Mouse (Mus musculus): ENCODE data around the gene Rhbg.
A peak's percentile ranks its signal among the peaks of the same experiment; 100 is the strongest.

The Rhbg gene

DNA sequence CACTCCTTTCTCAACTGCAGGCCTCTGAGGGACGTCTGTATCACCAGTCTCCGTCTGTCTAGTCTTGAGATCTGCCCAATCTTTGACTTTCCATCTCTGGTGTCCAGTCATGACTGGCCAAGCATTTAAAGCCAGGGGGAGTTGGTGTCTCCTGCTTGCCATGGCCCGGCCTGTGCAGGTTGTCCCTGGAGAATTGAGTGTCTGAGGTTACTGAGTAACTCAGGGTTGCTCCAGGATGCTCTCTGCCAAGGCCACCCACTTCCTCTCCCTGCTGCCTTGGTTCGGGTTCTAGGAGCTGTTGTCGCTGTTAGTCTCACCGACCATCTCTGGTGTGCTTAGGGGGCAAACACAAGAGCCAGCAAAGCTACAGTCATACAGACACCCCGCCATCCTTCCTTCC lies 1.9 kb upstream of the Rhbg start:
- DNase-seq (ENCODE audit: low spot score): no peak

DNA sequence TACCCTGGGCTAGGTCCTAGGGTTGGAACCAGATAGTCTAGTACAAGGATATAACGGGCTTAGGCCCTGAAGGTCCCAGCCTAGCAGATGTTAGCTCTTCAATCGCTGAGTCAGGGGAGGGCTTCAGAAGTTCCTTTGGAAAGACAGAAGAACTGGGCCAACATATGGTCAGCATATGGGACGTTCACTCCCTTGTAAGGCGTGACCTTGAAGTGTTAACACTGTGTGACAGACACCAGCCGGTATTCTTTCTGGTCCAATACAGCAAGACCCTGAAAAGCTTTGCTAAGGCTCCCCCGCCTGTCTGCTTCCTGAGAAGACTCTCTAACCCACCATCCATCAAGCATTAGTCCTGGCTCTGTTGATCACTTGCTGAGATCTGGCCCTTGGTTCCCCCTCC lies 1.4 kb upstream of the Rhbg start:
- DNase-seq (ENCODE audit: low spot score): no peak

DNA sequence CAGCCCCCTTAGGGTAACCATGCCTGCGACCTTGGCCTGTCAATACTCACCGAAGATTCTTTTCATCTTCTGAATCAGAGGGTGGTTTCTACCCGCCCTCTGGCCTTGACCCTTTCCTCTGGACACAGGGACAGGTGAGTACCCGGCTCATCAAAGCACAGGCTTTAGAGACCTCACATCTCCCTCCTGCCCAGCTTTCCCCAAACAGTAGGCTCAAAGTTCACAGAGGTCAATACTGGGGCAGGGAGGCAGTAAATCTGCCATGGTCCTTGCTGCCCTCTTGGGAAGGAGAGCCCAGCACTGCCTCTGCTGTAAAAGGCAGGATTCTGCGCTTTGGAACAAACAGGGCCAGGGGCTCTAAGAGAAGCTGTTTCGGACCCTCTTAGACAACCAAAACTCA lies 1.8 kb downstream of the Rhbg start:
- no peak for DNase-seq (ENCODE audit: low spot score)

DNA sequence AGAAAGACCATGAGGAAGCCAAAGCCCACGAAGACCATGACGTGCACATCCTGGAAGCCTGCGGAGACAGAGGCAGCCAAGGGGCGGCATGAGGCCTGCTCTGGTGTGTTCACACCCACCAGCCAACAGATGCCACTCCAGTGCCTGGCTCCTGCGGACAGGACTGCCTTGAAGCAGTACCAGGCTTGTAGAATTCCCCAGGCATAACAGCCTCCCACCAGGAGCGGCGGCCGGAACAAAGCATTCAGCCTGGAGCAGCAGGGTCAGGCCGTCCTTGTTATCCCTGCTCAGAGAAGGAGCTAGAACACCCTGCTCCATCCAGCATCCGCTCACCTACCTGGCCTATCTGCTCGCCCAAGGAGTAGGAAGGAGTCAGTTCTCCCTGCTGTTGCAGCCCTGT lies 6.1 kb downstream of the Rhbg start:
- DNase-seq (ENCODE audit: low spot score): no peak

DNA sequence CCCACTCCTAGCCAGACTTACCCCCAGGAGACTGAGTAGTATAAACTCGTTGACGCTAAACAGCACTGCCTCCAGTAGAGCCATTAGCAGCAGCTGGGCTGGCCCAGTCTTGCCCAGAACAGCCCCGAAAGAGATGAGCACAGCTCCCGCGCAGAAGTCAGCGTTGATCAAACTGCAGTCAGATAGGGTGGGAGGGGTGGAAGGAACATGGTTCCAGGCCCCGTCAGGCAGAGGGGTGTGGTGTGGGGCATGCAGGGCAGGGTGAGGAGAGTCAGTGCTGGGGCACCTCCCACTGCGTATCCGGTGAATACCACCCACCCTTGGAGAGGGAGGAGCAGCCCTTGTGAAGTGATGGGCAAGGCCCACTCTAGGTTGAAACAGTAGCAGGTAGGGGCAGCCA lies 6.8 kb downstream of the Rhbg start:
- no peak for DNase-seq (ENCODE audit: low spot score)

DNA sequence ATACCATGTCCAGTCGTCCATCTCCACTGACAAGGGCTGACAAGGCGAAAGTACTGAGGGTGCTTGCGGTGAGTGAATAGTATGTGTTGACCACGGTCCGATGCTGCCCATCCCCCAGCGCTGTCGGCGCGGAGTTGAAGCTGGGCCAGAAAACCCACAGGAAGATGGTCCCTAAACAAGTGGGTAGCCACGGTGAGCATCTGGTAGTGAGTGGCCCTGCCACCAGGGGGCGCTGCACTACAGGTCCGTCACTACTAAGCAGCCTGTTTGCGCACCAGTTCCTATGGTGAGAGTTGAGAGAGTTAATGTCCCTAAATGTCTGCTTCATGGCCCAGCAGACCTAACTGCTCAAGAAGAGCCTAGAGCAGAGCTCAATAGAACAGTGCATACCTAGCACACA lies 8.7 kb downstream of the Rhbg start:
- DNase-seq (ENCODE audit: low spot score): no peak

DNA sequence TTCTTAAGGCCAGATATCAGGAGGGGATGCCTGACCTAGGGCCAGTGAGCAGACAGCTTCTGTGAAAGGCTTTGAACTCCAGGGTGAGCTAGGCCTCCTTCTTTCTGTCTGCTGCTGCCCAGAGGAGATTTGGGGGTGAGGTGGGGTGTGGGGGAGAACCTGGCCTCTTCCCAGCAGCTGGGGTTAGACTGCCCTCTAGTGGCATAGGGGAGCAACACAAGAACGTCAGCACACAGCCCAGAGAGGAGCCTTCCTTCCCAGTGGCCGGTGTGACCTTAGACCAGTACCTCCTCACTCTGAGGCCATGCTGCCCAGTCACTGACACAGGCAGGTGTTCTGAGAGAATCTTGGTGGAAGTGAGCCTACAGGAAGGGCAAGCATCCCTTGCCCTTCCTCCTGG lies 10.4 kb downstream of the Rhbg start:
- no peak for DNase-seq (ENCODE audit: low spot score)

DNA sequence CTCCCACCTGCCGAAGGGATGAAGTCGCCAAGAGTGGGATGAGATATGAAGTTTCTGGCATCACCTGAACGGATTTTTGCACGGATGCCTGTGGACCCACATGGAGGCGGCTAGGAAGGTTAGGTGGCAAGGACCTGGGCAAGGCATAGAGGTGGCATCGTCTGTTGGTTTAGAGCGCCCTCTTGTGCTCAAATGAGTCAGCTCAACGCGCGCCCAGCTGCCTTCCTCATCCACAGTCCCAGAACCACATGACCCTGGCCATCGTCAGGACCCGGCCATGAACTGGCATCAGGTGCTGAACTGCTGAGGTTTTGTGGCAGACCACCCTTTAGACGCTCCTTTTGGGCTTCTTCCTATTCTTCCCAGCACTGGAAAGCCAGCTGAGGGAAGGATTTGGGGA lies 12.0 kb downstream of the Rhbg start:
- peak; percentile 76 for DNase-seq (ENCODE audit: low spot score)

DNA sequence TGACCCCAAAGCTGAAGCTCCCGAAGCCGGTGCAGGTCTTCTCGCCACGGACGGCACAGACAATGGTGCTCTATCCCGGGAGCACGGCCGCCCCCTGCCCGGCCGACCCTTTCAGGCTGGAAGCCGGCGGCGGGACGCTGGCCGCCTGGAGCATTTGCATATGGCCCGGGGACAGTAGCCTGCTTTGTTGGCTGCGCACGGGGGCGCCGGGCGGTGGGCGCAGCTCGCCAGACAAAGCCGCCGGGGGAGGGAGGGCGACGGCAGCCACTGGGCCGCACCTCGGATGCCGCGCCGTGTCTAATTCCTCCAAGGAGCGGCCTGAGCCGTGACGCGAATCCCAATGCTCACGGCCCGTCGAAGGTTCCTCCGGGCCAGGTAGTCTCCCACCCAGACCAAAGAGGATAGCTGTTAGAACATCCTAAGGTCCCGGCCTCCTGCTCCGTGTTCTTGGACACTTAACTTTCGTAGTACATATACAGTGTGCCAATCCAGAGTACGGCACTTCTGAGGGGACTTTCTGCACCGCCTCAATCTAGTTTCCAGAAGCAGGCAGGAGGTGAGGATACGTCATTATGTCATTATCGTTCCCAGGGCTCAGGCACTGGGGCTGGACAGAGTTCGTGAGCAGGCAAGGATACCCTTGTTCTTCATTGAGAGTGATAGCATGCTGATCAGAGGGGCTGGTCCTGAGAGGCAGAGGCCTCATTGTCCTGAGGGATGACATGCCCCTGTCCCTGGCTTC lies 13.3 kb downstream of the Rhbg start:
- DNase-seq (ENCODE audit: low spot score): no peak

DNA sequence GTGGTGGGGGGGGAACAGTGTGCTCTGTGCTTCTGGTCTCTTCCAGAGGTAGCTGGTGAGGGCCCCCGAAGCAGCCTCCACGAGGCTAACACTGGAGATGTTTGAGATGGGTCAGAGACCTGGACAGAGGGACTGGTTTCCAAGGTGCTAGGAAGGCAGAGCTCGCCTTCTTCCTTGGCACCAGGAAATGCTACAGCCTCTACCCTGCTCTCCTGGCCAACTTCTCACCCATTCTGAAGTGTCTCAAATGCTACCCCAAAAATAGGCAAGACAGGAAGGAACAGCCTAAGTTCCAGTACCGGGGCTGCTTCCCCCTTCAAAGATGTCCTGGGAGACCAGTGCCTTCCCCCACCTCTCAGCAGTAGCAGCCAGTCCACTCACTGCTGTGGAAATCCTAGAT lies 15.1 kb downstream of the Rhbg start:
- no peak for DNase-seq (ENCODE audit: low spot score)

DNA sequence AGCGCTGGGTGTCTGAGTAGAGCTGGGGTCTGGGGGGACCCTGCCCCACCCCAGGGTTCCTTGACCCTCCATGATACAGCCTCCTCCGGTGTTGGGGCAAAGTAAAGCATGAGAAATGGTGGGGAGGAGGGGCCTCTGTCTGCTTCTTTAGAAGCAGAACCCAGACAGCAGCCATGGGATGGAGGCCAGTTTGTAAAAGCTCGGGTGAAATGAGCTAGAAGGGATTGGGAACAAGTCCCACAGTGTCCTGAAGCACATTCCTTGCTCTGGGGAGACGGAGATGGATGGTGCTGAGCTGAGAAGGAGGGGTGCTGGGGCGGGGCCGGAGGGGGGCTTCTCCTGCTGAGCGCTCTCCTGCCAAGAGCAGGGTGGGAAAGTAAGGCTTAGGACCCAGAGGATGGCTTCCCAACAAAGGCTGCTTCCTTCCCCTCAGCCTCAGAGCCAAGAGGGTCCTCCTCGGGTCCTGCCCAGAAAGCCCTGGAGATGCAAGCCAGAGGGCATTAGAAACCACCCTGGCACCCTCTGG lies 15.6 kb downstream of the Rhbg start:
- DNase-seq (ENCODE audit: low spot score): no peak

DNA sequence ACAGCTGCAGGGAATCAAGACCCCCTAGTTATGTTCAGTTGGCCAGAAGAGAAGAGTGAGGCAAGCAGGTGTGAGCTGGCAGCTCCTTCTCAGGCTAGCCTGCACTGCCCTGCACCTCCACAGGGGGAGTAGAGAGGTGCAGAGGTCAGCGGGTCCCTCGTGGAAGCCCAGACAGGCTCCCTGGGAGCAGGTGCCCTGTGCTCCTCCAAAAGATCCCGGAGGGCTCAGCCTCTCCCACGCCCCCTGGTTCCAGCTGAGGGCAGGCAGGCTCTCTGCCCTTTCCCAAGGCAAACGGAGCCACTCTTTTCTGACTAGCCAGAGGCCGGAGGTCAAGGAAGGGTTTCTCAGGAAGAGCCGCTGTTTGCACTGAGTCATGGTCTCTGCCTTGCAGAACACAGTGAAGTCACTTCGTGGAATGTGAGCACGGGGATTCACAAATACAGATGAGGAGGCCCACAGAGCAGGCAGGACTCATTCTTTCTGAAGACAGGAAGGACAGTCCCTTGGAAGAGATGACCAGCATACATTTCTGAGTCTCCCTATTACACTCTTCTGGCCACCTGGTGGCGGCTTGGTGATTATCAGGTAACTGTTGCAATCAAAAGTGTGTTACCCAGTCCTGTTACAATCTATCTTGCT lies 16.8 kb downstream of the Rhbg start:
- no peak for DNase-seq (ENCODE audit: low spot score)

DNA sequence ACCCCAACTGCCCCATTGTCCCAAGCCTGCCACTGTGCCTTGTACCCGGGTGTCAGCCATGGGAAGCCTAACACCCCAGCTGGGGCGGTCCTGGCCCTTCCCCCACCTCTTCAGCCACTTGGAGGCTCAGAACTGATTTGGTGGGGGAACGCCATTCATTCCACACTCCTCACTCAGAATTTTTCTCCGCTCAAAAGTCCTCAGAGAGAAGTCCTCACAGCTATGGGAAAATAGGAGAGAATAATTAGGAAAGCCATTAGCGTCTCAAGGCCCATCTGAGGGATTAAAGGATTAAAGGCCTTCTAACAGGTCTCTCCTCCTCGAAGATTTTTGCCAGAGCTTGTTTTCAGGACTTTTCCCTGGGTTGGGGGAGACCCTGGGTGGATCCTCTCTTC lies 17.4 kb downstream of the Rhbg start:
- no peak for DNase-seq (ENCODE audit: low spot score)

DNA sequence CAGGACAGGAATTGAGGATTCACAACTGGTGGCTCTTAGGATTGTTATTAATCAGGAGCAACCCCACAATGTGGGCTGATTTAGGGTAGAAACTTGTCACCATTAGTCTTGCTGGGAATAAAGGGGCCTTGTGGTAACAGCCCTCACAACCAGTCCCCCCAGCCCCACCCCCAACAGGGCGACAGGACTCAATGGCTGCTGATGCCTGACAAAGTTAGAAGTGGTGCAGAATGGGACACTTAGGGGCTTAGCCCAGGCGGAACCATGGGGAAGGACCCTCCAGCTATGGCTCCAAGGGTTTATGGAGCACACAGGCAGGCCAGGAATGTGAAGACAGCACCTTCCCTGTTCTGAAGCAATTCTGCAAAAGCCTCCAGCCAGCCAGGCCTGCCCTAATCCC lies 18.9 kb downstream of the Rhbg start:
- DNase-seq (ENCODE audit: low spot score): no peak

DNA sequence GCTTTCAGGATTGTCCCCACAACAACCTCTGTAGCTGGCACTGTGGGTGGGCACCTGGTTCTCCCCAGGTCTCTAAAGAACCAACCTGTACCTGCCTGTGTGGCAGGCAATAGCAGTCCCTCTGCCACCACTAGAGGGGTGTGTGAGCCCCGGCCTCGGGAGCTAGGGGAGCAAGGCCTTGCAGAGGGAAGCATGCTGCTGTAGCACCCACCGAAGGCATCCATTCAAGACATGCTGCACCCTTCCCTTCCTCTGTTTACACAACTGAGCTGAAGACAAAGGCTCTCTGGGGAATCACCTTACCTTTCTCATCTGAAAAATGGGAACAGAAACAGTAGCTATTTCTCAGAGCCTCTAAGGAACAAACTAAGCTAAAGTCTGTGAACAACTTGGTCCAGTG lies 19.3 kb downstream of the Rhbg start:
- DNase-seq (ENCODE audit: low spot score): no peak

DNA sequence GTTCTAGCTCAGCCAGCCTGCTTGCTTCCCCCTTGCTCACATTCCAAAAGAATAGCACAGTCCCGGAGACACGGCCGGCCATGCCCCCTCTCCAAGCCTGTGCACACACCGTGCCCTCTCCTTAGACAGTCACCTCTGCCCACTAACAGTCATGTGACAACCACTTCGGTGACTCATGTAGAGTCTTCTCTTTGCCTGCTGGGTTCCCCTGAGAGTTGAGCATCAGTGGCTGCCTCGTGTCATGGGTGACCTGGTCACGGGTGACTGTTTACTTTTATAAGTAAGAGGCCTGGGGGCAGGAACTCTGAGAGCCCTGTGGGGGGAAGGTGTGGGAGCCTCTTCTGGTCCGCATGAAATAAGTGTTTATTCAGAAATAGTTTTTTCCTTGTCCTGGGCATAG lies 20.5 kb downstream of the Rhbg start:
- DNase-seq (ENCODE audit: low spot score): no peak

DNA sequence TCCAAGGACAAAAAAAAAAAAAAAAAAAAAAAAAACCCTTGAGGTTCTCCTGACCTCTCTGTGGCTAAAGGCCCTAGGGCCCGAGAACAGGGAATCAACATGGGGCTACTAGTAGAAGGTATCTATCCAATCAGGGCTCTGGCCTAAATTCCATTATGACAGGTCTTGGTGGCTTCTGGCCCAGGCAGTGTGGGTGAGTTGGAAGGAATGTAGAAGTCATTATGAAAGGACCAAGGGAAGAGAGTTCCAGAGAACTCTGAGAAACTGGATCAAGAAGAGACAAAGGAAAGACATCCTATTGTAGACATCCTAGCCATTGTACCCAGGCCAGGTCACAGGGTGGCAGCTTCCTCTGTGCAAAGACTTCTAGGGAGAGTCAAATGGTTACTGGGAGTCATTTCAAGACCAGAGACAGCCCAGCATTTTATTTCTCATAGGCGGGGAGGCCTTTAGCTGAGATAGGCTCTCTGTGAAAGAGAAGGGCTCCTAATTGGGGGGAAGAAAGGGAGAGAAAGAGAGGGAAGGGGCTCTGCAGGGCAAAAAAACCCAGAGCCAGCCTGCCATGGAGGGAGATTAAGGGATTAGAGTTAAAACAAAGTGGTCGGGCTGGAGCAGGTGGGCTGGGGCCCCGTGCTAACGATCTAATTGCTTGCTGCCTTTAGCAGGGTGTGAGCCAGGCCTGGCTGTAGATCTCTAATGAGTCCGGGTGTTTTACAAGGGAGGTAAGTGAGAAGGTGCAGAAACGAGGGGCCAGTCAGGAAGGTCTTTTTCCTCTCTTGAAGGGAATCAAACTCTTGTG lies 21.5 kb downstream of the Rhbg start:
- DNase-seq (ENCODE audit: low spot score): no peak

DNA sequence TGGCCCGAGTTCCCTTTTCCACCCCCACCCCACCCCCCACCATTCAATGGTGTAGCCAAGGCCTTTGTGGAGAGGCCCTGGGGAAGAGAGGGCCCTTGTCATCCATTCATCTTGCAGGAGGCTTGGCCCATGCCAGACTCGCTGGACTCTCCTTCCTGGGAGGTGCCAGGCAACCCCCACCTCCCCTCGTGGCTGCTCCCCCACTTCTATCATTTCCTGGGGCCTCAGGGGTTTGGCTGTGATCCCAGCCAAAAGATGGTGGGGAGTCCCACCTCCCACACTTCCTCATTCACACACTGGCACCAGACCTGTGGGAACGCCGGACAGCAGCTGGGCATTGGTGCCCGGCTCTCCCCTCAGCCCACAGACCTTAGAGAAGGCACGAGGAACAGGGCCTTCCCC lies 22.2 kb downstream of the Rhbg start:
- DNase-seq (ENCODE audit: low spot score): peak; percentile 61

DNA sequence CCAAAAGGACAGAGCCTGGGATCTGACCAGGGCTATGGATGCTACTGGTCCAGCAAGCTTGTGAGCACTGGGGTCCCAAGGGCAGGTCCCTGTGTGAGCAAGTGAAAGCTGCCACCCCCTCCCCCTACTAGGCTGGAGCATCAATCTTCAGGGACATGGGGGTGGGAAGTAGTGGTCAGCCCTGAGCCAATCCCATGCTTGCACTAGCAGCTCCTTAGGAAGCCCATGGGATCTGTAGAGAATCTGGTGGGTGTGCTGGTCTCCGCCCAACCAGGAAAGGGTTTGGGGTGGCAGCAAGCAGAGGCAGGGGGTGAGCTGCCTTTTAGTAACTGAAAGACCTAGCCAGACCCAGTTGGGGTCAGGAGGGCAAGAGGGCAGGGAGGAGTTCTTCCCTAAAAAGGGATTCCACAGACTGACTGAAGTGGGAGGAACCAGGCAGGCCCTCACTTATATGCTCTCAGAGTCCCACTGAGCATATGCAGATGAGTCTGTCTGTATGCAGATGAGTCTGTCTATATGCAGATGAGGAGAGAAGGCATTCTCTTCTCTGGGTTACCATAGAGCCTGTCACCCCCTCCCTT lies 23.4 kb downstream of the Rhbg start:
- no peak for DNase-seq (ENCODE audit: low spot score)

DNA sequence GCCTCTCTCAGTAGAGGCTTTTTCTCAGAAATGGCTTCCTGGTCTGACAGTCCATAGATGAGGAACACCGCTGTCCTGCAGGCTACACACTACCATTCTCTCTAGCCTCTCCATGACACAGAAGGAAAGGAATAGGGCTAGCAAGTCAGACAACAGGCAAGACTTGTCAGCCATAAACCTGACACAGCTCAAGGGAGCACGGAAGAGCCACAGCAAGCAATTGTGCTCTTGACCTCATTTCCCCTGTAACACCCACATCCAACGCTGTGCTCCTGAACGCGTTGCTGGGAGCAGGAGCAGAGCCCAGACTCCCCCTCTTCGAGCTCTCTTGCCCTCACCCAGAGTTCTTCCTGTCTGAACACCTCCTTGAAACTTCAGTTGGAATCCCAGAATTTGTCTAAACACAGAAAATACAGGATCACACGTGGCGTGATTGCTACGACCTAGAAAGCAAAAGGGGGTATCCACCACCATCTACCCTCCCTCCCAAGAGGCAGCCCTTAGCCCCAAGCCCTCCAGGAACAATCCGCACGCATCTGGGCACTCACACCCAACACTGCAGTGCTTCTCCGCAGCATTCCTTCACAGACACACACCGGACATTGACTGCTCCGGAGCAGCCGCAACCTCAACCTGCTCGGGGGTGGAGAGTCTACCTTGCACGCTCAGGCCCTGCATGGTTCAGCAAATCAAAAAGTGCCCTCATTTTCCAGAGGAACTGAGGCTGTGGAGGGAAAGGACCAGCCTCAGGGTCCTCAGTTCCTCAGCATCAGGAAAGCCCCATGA lies 24.1 kb downstream of the Rhbg start:
- no peak for DNase-seq (ENCODE audit: low spot score)

DNA sequence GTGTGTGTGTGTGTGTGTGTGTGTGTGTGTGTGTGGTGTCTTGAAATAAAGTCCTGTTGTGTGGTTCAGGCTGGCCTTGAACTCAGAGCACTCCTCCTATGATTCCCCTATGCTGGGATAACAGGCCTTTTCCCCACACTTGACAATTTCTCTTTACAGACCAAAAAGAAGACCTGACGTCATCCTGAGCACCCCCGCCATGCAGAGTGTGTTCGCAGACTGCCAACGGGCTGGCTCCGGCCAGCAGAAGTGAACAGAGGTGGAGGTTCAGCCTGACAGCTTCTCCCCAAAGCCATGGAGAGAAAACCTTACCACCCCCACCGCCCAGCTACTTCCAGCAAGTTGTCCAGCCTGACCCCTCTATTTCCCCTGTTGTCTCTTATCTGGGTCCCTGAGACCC lies 25.0 kb downstream of the Rhbg start:
- no peak for DNase-seq (ENCODE audit: low spot score)

DNA sequence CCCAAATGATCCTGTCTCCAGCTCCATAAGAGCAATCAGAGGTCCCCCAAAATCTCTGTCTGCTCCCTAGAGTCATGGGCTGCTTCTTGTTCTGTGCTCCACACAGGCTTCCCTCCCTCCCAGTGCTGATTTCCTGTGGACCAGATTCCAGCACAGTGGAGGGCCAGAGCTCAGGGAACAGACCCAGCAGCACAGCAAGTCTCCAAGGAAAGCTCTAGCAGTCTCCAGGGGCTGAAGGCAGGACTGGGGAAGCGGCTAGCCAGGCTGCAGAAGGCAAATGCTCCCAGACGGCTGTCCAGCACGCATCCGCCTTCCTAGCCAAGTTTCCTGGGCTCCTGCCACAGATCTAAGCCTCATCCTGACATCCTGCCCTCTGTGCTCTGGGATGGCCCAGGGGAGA lies 25.6 kb downstream of the Rhbg start:
- DNase-seq (ENCODE audit: low spot score): no peak
